Mouse (Mus musculus) heart, postnatal 0 days (tissue): ENCODE measurements around the gene Alkbh7. TPM values are rescaled to one million over a fixed set of nuclear protein-coding genes. Genes with fewer than 3 reads are reported as not detected.

ENCODE experiments used
- ATAC-seq: fragments of 200-750 bp; cut with Nextera tagmentation; 2 replicates; pipeline ENCODE4 v1.8.0; 2017; ENCODE audit warnings: low read depth, moderate number of reproducible peaks, moderate library complexity; ENCODE audit not compliant: insufficient read depth
- DNase-seq: peaks from one replicate; pipeline ENCODE4 v3.0.0-alpha.2; 2016; ENCODE audit warnings: low spot score
- H3K27ac ChIP-seq: fragments of 300-500 bp; sonication (generic); 2 replicates; pipeline ENCODE4 v1.5.1; 2014; ENCODE audit warnings: low read depth, mild to moderate bottlenecking
- H3K27me3 ChIP-seq: fragments of 300-500 bp; sonication (generic); 2 replicates; pipeline ENCODE4 v1.6.1; 2014; ENCODE audit warnings: low read length, mixed read lengths; ENCODE audit not compliant: control insufficient read depth, insufficient read depth
- H3K36me3 ChIP-seq: fragments of 300-500 bp; sonication (generic); replicated peaks from 2 replicates; pipeline ENCODE4 v1.6.1; 2014; ENCODE audit warnings: low read length, mixed read lengths; ENCODE audit not compliant: control insufficient read depth, insufficient read depth
- H3K4me1 ChIP-seq: fragments of 300-500 bp; sonication (generic); 2 replicates; pipeline ENCODE4 v1.6.1; 2014; ENCODE audit warnings: antibody characterized with exemption; ENCODE audit not compliant: control insufficient read depth, insufficient read depth
- H3K4me2 ChIP-seq: fragments of 300-500 bp; sonication (generic); 2 replicates; pipeline ENCODE4 v1.6.1; 2014; ENCODE audit warnings: low read depth, mild to moderate bottlenecking, low read length, moderate library complexity
- H3K4me3 ChIP-seq: fragments of 300-500 bp; sonication (generic); 2 replicates; pipeline ENCODE4 v1.5.1; 2014; ENCODE audit warnings: low read depth, low read length
- H3K9ac ChIP-seq: fragments of 300-500 bp; sonication (generic); replicated peaks from 2 replicates; pipeline ENCODE4 v1.6.1; 2014; ENCODE audit warnings: low read depth, low read length, mixed read lengths
- H3K9me3 ChIP-seq: fragments of 300-500 bp; sonication (generic); replicated peaks from 2 replicates; pipeline ENCODE4 v1.6.1; 2016; ENCODE audit warnings: low read length; ENCODE audit not compliant: control insufficient read depth
- CTCF ChIP-seq: IDR thresholded peaks from 2 replicates; pipeline ENCODE4 v1.5.1; 2016; ENCODE audit warnings: antibody characterized with exemption, control low read depth, low read depth
- EP300 ChIP-seq: IDR thresholded peaks from 2 replicates; pipeline ENCODE4 v1.6.1; 2016; ENCODE audit warnings: antibody characterized with exemption, low read depth
- WGBS: fragments of 180-500 bp; shearing (Covaris S2); extraction: QIAGEN DNeasy Blood & Tissue Kit; methylation state at CpG from one replicate; pipeline ENCODE4 v1.1.7; 2014; 5-methylcytosine and 5-hydroxymethylcytosine counted together
- polyA plus RNA-seq: library from polyadenylated mRNA; unstranded; fragments of >200 nt; fragmentation: Nextera tagmentation; extraction: Ambion mirVana; gene quantifications from 2 replicates; pipeline ENCODE4 v1.2.1, GENCODE M21; 2015
- total RNA-seq: library from RNA; depleted of rRNA; stranded (reverse); fragments of >200 nt; gene quantifications from 2 replicates; pipeline ENCODE4 v1.2.3, GENCODE M21; 2014; ENCODE audit warnings: low replicate concordance; rRNA removed

Alkbh7 gene
- total and polyA plus RNA-seq, 2 experiments from 2014 or later, result 83.8 to 96.2 TPM

GRCm38 (mm10) chr17:57032854-57033253 is 35.7 kb downstream of the Alkbh7 start:
- H3K4me3 ChIP-seq, result no peak overlapping the region

DNA sequence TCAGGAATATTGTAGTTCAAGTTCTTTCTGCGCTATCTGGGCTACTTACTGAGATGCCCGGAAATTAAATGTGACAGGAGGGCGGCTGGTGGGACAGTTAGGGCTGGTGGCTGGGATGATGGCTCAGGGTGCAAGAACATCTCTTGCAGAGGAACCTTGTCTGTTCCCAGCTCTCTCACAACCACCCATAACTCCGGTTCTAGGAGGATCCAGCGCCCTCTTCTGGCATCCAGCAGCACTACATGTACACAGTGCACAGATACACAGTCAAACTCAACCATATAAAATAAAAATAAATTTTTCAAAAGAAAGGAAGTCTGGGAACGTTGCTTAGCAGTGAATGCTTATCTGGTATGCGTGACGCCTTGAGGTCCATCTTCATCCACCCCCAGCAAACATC is 41.8 kb downstream of the Alkbh7 start:
- Histone ChIP-seq H3K9me3 (no peaks in the 10 kb centered on the region), H3K4me1 (no peaks in the 10 kb centered on the region; the same call in 1 of the 2 replicates), H3K4me2 (no peak overlapping the region), H3K27ac (no peak overlapping the region), H3K4me3 (no peak overlapping the region), H3K9ac (no peak overlapping the region), H3K36me3 (no peaks in the 10 kb centered on the region), H3K27me3 (no peaks in the 10 kb centered on the region)
- ATAC-seq (no peak), DNase-seq (no peak)
- TF ChIP-seq EP300 (no peak), CTCF (no peak)
- WGBS, result 37% methylated on average over 8 of the region's 8 CpGs

More at GRCm38 (mm10) chr17:57032854-57033253, 35.7 kb downstream of the Alkbh7 start:
- Histone ChIP-seq H3K9me3 (no peaks in the 10 kb centered on the region), H3K27me3 (no peaks in the 10 kb centered on the region), H3K36me3 (peaks cover 10% of the 10 kb centered on the region), H3K27ac (no peak overlapping the region), H3K4me2 (peak overlapping the region; percentile 62; the same call in 1 of the 2 replicates), H3K9ac (no peak overlapping the region), H3K4me1 (peaks cover 19% of the 10 kb centered on the region)
- TF ChIP-seq EP300 (no peak), CTCF (no peak)
- no peak for DNase-seq
- ATAC-seq, result no peak
- 93% methylated on average over 4 of the region's 4 CpGs for WGBS

GRCm38 (mm10) chr17:57041554-57041953 is 44.4 kb downstream of the Alkbh7 start, which contains the start of gene Slc25a41:
Gene Slc25a41, minus strand, starts transcription at chr17:57041654.
- TF ChIP-seq CTCF, result no peak
- TF ChIP-seq EP300, result no peak
- no peaks in the 10 kb centered on the region for H3K9me3 ChIP-seq
- WGBS, result 69% methylated on average over 8 of the region's 8 CpGs

GRCm38 (mm10) chr17:57047406-57047805 is 50.3 kb downstream of the Alkbh7 start:
- Histone ChIP-seq H3K9ac (no peak overlapping the region), H3K27ac (no peak overlapping the region), H3K27me3 (no peaks in the 10 kb centered on the region), H3K36me3 (peaks cover 24% of the 10 kb centered on the region; the same call in 1 of the 2 replicates), H3K4me3 (no peak overlapping the region), H3K4me2 (no peak overlapping the region), H3K4me1 (no peaks in the 10 kb centered on the region; the same call in 1 of the 2 replicates), H3K9me3 (no peaks in the 10 kb centered on the region)
- DNase-seq (no peak), ATAC-seq (peak; percentile 15; the same call in 1 of the 2 replicates)
- WGBS, result 33% methylated on average over 5 of the region's 5 CpGs
- TF ChIP-seq EP300, result no peak
- no peak for TF ChIP-seq CTCF

More at GRCm38 (mm10) chr17:57041554-57041953, 44.4 kb downstream of the Alkbh7 start, which contains the start of gene Slc25a41:
- Histone ChIP-seq H3K4me2 (no peak within 1 kb of the TSS), H3K27me3 (no peaks in the 10 kb centered on the region), H3K27ac (no peak within 1 kb of the TSS), H3K4me3 (no peak within 1 kb of the TSS), H3K9ac (no peak within 1 kb of the TSS), H3K36me3 (0 out of 2 replicates have a peak, but pooled peaks cover 13% of the 10 kb centered on the region), H3K4me1 (no peaks in the 10 kb centered on the region; the same call in 1 of the 2 replicates)
- DNase-seq (no peak), ATAC-seq (no peak)

- peaks cover 38% of the 10 kb centered on the region; the same call in 1 of the 2 replicates for H3K36me3 ChIP-seq
- no peak for ATAC-seq
- TF ChIP-seq EP300 (no peak), CTCF (no peak)
- no peaks in the 10 kb centered on the region for H3K27me3 ChIP-seq
- no peak overlapping the region for H3K9ac ChIP-seq
- H3K9me3 ChIP-seq, result no peaks in the 10 kb centered on the region
- H3K4me2 ChIP-seq, result no peak overlapping the region
- no peaks in the 10 kb centered on the region for H3K4me1 ChIP-seq
- no peak for DNase-seq
- no peak overlapping the region for H3K4me3 ChIP-seq
- H3K27ac ChIP-seq, result no peak overlapping the region
- 92% methylated on average over 3 of the region's 3 CpGs for WGBS
Measured at GRCm38 (mm10) chr17:57048816-57049215, 51.7 kb downstream of the Alkbh7 start.

Other genes starting within 250 kb of the Alkbh7 start
- gene Nrtn, start 239.8 kb upstream of the Alkbh7 start, total RNA-seq, result 83.1 and 104 TPM in 2 replicates
- 33.9 and 35.5 TPM in 2 replicates for gene Nrtn, start 239.8 kb upstream of the Alkbh7 start, polyA plus RNA-seq
- 25.8 and 28.9 TPM in 2 replicates for gene Dus3l, start 232.6 kb upstream of the Alkbh7 start, total RNA-seq
- gene Dus3l, start 232.6 kb upstream of the Alkbh7 start, polyA plus RNA-seq, result 21.1 and 23.0 TPM in 2 replicates
- 0.62 TPM in 1 of 2 replicates, not detected in the other for gene Prr22, start 227.1 kb upstream of the Alkbh7 start, total RNA-seq
- gene Prr22, start 227.1 kb upstream of the Alkbh7 start, polyA plus RNA-seq, result 0.49 and 0.67 TPM in 2 replicates
- 7.0 and 17.9 TPM in 2 replicates for gene Rfx2, start 166.3 kb upstream of the Alkbh7 start, total RNA-seq
- gene Rfx2, start 166.3 kb upstream of the Alkbh7 start, polyA plus RNA-seq, result 2.6 and 3.5 TPM in 2 replicates
- gene Acsbg2, start 122.9 kb upstream of the Alkbh7 start, total RNA-seq, result not detected in 2 replicates
- 0.04 TPM in 1 of 2 replicates, not detected in the other for gene Acsbg2, start 122.9 kb upstream of the Alkbh7 start, polyA plus RNA-seq
- gene 1700061G19Rik, start 121.9 kb upstream of the Alkbh7 start, total RNA-seq, result not detected in 2 replicates
- gene 1700061G19Rik, start 121.9 kb upstream of the Alkbh7 start, polyA plus RNA-seq, result 0.36 TPM in 2 replicates
- 29.8 and 48.5 TPM in 2 replicates for gene Mllt1, start 61.9 kb upstream of the Alkbh7 start, total RNA-seq
- 14.4 and 15.3 TPM in 2 replicates for gene Mllt1, start 61.9 kb upstream of the Alkbh7 start, polyA plus RNA-seq
- gene Acer1, start 15.2 kb upstream of the Alkbh7 start, total RNA-seq, result not detected in 2 replicates
- 0.05 TPM in 1 of 2 replicates, not detected in the other for gene Acer1, start 15.2 kb upstream of the Alkbh7 start, polyA plus RNA-seq
- gene Clpp, start 7.0 kb upstream of the Alkbh7 start, total RNA-seq, result 116 and 186 TPM in 2 replicates
- gene Clpp, start 7.0 kb upstream of the Alkbh7 start, polyA plus RNA-seq, result 119 and 124 TPM in 2 replicates
- gene Pspn, start 2.7 kb downstream of the Alkbh7 start, total RNA-seq, result not detected in 2 replicates
- gene Pspn, start 2.7 kb downstream of the Alkbh7 start, polyA plus RNA-seq, result 0.27 TPM in 2 replicates
- gene Gtf2f1, start 13.9 kb downstream of the Alkbh7 start, total RNA-seq, result 20.7 and 22.9 TPM in 2 replicates
- gene Gtf2f1, start 13.9 kb downstream of the Alkbh7 start, polyA plus RNA-seq, result 30.4 and 31.9 TPM in 2 replicates
- not detected in 2 replicates for gene Gm17949, start 14.1 kb downstream of the Alkbh7 start, total RNA-seq
- 0.19 and 0.45 TPM in 2 replicates for gene Gm17949, start 14.1 kb downstream of the Alkbh7 start, polyA plus RNA-seq
- 40.7 and 55.0 TPM in 2 replicates for gene Khsrp, start 34.2 kb downstream of the Alkbh7 start, total RNA-seq
- 16.0 and 18.2 TPM in 2 replicates for gene Khsrp, start 34.2 kb downstream of the Alkbh7 start, polyA plus RNA-seq
- gene Slc25a41, start 44.3 kb downstream of the Alkbh7 start, total RNA-seq, result not detected in 2 replicates
- not detected in 2 replicates for gene Slc25a41, start 44.3 kb downstream of the Alkbh7 start, polyA plus RNA-seq
- gene Crb3, start 61.8 kb downstream of the Alkbh7 start, total RNA-seq, result 1.7 TPM in 1 of 2 replicates, not detected in the other
- gene Crb3, start 61.8 kb downstream of the Alkbh7 start, polyA plus RNA-seq, result 0.66 and 0.77 TPM in 2 replicates
- 43.9 and 47.5 TPM in 2 replicates for gene Slc25a23, start 62.5 kb downstream of the Alkbh7 start, total RNA-seq
- 12.3 and 13.3 TPM in 2 replicates for gene Slc25a23, start 62.5 kb downstream of the Alkbh7 start, polyA plus RNA-seq
- gene Dennd1c, start 81.2 kb downstream of the Alkbh7 start, total RNA-seq, result 0.43 and 2.1 TPM in 2 replicates
- 0.70 and 0.96 TPM in 2 replicates for gene Dennd1c, start 81.2 kb downstream of the Alkbh7 start, polyA plus RNA-seq
- gene Tubb4a, start 90.4 kb downstream of the Alkbh7 start, total RNA-seq, result 1.3 TPM in 1 of 2 replicates, not detected in the other
- gene Tubb4a, start 90.4 kb downstream of the Alkbh7 start, polyA plus RNA-seq, result 2.8 and 3.3 TPM in 2 replicates
- 0.27 and 0.84 TPM in 2 replicates for gene Tnfsf9, start 108.0 kb downstream of the Alkbh7 start, total RNA-seq
- 0.93 and 1.1 TPM in 2 replicates for gene Tnfsf9, start 108.0 kb downstream of the Alkbh7 start, polyA plus RNA-seq
- gene Cd70, start 152.4 kb downstream of the Alkbh7 start, total RNA-seq, result not detected in 2 replicates
- not detected in 2 replicates for gene Cd70, start 152.4 kb downstream of the Alkbh7 start, polyA plus RNA-seq
- not detected in 2 replicates for gene Tnfsf14, start 196.8 kb downstream of the Alkbh7 start, total RNA-seq
- gene Tnfsf14, start 196.8 kb downstream of the Alkbh7 start, polyA plus RNA-seq, result not detected in 2 replicates
- gene C3, start 230.8 kb downstream of the Alkbh7 start, total RNA-seq, result 32.5 and 41.7 TPM in 2 replicates
- 23.4 and 25.6 TPM in 2 replicates for gene C3, start 230.8 kb downstream of the Alkbh7 start, polyA plus RNA-seq